Mouse (Mus musculus) layer of hippocampus, postnatal 14 days (tissue): ENCODE measurements around the gene Cdh12. TPM values are rescaled to one million over a fixed set of nuclear protein-coding genes. Genes with fewer than 3 reads are reported as not detected.
A peak's percentile ranks its signal among the peaks of the same experiment; 100 is the strongest.
"Not testable (repeated sequence)": the region's sequence is repeated elsewhere in the genome, so short reads cannot be mapped to it uniquely, and the experiment has no call there.

Experiments used
- DNase-seq, 2 experiments: peaks; one replicate each; pipeline ENCODE4 v3.0.0; 2021 to 2022; ENCODE audit warnings: low spot score in 2 of 2, mixed read lengths in 1 of 2
- total RNA-seq, 2 experiments: library from RNA; stranded (reverse); gene quantifications; 2 replicates each; pipeline ENCODE4 v1.2.3; 2021

Gene Cdh12
- total RNA-seq, 2 experiments from 2014 or later: 23.6 to 28.6 TPM

DNA sequence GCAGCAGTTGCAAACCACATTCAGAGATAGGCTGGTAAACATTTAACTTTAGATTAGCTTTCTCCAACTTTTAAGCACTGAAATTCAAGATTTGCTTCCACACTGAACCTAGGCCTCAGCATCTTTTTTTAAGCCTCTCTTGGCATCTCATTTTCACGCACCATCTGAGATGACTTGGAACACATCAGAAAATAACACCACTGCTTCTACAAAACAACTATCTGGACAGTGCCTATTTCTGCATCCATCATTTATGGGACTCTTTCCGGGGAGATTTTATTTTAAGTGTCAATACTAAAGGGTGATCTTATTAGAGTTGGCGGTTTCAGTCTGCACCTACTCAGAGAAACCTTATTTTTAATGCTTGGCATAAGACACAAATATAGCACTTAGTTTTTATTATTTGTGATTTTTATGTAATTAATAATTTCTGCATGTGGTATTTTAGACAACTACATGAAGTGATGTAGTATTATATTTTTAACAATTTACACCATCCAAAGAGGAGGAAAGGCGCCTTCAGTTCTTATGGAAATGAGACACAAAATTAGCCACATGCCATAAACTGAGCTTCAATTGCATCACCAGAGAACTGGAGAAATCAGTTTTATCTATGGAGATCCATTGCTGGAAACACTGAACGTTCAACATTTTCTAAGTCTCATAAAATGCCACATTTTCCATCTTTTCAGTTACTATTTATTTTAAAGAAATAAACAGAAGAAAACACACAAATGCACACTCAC is 906.5 kb downstream of the Cdh12 start:
- no peak for DNase-seq

DNA sequence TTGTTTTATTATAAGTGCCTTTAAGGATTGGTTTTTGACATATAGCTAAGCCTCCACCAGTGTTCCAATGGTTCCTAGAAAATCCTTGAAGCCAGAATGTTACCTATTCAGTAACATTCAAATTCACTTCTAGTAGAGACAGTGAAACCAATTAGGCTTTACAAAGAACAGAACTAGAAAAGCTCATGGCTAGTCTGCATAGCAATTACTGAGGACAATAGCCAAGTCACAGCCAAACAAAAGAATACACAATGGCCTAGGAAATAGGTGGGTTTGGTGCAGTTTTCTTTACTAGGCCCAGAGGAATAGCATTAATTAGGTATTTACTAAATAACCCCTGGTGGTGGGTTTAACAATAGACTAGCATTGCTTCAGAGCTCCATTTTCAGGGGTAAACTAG is 917.3 kb downstream of the Cdh12 start:
- no peak for DNase-seq

DNA sequence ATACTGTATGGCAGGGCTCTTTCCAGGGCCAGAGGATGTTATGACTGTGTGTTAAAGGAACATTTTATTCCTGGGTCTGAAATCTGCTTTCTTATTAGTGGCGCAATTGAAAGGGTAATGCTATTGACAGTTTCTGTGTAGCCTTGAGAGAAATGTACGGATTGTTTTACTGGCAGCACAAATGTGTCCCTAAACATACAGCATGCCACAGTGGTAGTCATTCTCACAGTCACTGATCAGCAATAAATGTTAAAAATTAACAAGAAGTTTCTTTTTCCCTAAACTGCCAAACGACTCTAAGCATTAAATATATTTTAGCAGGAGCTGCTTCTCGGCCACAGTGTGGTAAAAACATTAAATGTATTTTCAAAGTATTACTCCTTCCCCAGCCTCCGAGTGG is 926.4 kb downstream of the Cdh12 start:
- DNase-seq: no peak

DNA sequence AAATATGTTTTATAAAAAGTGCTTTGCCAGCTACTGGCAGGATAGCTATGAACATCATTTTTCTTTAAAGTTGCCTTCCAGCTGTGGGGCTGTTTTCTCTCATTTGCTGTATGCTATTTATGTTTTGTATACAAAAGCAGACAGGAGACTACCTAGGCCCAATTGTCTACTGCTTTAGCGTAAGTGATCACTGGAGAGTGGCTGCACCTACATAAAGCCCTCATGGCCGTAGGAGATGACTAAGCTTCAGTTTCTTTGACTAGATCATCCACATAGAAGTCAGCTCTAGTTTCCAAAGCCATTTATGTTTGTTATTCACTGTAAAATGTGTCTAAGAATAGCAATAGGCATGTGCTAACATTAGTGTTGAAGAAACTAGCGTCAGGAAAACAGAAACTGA is 926.8 kb downstream of the Cdh12 start:
- no peak for DNase-seq

DNA sequence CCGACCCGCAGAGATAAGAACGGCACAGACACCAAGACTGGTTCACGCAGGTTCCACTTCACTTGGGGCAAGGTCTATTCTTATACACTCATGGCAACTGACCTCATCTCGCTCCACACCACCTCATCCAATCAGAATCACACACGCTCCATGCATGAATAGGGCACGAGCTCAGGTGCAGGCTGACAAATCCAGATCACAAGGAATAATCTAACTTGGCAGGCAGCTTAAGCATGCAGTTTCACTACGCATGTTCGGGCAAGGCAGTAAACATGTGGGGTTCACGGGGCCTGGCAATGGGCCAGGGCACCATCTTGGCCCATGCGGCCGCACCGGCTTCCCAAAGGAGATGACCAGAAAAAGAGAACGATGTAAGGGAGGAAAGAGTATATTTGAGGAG is 942.4 kb downstream of the Cdh12 start:
- DNase-seq: not testable (repeated sequence)

DNA sequence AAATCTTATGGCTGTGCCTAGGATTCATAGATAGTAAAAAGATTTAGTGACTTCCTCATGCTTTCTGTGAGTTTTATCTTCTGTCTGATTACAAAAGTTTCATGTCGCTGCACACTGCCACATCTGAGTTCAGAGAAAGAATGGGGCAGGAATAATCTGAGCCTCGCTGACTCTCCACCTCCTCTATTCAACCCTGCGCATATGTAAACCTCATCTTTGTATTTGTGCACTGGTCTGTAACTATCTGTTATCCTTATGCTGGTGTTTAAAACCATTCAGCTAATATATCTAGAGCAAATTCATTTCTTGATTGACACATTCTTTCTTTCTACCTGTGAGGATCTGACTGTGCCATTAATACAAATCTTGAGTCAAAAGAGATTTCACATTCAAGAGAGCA is 944.0 kb downstream of the Cdh12 start:
- DNase-seq: no peak

DNA sequence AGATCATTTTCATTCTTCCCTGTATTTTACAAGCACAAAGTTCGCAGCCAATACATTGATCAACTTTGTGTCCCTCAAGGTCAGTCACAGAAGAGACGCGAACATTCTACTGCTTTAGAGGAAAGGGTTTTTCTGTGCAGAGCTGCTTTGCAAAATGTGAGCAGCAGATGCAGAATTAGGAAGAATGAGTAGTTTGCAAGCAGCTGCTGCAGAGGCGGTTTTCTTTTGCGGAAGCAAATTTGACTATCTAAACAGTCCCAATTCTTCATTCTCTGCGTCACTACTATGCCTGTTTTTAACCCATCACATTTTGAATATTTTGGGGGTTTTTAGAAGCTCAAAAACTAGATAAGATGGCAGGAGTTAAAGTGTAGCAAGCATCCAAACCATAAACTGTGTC is 956.1 kb downstream of the Cdh12 start:
- peak; percentile 22 to 52 for DNase-seq

DNA sequence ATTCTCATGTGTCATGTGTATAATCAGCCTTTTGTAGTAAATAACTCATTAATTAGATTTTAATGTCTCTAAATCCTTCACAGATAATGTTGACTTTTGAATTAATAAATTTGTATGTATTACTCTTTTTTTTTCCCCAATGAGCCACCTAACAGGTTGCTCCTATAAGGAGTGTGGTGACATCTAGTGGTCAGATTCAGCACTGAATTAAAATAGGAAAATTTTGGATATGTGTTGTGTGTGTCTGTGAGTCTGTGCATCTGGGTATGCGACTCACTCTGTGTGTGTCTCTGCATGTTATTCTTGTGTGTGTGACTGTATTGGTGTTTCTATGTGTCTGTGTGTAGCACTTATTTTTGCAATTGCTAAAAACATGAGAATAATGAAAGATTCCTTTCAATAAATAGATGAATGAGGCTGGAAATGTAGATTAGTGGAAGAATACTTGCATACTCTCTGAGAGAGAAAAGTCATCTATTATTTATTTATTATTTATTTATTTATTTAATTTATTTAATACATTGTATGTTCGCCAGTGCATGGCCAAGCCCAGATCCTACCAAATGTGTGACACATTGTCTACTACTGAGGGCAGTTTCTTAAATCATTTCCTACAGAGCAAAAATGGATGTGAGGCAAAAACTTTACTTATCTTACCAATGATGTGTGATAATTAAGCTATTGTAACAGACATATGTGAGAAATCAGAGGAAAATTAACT is 958.4 kb downstream of the Cdh12 start:
- DNase-seq: peak in 1 of 2 experiments; percentile 73

DNA sequence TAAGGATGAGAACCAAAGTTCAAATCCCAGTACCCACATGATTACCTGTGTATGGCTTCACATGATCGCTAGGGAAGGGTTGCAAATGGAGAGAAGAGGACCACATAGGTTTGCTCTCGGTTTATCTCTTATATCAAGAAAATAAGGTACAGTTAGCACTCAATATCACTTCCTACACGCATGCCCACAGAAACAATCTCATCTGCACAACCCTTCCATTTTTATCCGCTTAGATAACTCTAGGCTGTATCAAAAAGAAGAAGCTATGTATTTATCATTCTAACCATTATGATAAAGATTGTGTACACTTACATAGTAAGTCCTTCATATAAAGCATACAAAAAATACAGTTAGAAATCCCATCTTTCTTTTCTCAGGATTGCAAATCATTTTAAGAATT is 988.3 kb downstream of the Cdh12 start:
- DNase-seq: no peak

DNA sequence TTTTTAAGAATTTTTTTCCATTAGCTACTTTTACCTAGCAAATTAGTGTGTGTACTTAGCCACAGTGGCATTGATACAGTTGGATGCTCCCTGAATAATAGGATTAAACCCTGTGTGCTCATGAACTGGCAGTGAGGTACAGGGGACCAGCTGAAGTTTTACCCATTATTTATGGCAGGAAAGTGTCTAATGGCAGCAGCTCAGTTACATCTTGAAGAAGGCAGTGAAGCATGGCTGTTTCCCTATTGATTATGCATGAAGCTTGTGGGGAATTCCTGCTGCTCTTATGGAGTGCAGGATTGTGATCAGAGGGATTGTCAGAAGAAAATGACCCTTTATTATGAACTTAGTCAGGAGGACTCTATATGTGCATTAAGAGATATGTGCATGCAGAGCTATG is 988.9 kb downstream of the Cdh12 start:
- DNase-seq: no peak

DNA sequence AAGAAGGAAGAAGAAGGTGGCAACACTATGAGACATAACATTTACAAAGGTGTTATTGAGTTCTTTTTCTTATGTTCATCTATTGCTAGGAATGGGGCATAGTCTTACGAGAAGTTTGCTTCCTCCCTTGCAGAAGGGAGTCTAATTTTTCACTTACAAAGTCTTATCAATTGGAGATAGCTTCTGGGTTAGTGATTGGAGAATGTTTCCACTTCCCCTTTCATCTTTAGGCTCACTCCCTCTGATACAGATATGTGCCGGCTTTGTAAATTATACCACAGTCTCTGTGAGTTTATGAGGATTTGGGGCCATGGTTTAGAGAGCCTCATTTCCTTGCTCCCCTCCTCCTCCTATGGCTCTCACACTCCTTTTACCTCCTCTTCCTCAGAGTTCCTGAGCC is 1009.0 kb downstream of the Cdh12 start:
- no peak for DNase-seq

DNA sequence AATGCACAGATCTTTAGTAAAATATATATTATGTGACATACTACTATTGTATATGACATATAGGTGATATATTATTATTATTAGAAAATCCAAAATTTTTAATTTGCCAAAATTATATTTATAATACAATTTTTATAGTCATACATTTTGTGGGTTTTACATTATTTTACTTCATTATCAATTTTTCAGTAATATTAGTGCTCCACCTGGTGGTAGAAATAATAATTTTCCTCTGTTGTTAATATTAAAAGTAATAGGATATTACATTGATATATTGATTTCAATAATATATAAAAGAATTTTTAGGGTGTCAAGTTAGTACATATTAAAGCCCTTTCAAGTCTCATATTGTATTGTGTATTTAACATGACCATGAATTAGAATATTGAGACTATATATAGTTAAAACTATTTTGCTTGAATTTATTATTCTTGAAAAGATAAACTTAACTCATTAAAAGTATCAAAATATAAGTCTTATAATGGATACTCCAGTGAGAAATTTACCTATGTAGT is 1070.3 kb downstream of the Cdh12 start:
- DNase-seq: peak in 1 of 2 experiments; percentile 16

DNA sequence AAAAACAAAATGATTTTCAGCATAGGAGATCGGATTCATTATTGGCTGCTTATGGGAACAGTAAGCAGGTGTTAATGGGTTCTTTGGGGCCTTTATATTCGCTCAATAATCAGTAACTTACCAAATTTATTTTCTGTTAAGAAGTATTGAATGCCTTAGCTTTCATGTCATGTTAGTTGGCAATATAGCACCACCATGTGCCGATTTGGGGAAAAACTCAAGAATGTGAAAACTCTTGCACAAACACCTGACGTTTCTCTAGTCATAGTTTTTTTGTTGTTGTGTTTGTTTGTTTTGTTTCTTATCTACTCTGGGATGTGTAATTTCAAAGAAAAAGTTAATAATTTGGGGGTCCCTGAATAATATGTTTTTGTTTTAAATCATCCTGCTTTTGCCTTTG is 1081.7 kb downstream of the Cdh12 start:
- DNase-seq: peak in 1 of 2 experiments; percentile 22

DNA sequence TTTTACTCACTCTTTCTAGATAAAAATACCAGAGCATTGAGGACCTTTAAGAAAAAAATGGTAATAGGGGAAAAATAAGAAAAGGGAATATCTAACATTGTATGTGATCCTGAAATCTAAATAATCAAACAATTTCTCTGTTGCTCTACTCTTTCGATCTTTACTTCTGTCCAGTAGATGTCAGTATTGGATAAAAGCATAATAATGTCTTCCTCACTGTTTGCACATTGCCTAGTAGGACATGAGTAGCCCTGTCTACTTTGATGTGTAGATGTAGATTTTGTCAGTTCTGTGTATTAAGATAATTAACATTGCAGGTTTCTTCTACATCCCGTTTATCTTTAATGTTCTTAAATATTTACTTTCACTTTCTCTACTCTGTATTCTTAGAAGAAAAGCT is 1087.8 kb downstream of the Cdh12 start:
- peak in 1 of 2 experiments; percentile 32 for DNase-seq

DNA sequence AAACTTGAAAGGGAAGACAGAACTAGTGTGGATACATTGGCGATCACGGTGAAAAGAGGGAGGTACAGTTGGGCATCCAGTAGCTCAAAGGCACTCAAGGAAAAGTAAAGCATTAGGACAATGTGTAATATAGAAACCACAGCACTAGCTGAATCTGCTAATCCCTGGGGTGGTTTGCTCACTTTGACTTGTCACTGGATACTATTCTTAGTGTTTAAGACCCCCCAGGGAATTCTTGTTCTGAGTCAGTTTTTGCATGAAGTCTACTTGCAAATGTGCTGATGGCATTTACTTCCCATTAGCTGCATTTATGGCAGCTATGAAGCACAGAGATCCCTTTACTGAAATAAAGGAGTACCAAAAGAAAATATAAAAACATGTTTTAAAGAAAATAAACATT is 1095.7 kb downstream of the Cdh12 start:
- no peak for DNase-seq

DNA sequence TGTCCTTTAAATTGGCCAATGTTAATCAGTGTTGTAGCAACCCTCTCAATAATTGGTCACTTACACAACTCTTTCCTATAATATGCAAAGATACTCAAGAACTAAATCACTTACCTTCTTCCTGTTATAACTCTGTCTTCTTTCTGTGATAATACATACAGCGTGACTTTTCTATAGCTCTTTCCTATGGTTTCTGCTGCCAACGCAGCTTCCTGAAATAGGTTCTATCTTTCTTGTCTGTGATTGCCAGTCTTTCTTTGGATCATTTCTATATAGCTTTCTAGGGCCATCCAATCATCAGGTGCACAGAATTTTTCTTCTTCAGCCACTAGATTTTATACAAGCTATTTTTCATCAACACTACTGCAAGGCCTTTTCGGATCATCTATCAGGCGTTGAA is 1106.9 kb downstream of the Cdh12 start:
- no peak for DNase-seq

DNA sequence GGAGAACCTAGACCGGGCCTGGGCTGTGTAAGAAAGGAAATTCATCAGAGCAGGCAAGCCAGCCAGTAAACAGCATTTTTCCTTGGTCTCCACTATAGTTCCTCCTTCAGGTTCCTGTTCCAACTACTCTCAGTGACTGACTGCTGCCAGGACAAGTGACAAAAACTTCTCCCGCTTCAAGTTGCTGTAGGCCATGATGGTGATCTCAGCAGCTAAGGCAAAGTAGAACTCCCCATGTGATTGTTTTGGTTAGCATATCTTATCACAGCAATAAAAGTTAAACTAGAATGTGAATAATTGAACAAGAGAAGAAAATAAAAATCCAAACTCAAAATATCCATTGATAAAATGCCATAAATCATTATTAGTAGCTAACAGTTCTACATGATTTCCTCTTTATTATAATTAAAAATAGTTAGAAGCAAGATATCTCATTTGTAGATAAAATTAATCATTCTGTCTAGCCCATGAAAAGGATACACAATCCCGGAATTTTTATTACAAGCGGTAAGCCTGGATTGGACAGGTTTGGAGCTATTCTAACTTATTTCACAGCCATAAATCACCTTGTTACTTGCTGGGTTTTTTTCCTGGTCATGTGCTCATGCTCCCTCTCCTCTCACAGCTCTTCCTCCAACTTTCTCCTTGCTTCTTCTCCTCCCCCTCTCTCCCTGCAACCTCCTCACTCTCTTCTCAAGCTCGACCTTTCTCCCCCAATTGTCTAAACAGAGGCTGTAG is 1117.4 kb downstream of the Cdh12 start:
- no peak for DNase-seq

DNA sequence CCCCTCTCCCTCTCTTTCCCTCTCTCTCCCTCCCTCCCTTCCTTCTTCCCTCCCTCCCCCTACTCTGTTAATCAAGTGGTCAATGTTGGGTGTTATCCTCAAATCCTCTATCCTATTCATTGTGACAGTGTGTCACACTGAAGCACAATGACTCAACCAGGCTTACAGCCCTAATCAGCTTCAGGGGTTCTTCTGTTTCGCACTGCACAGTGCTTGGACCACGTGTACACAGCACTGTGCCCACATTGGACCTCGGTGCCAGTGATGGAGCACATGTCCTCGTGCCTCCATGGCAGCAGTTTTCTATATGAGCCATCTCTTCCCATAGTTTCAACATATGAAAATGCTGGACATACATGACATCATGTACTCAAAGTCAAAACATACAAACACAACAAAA is 1155.4 kb downstream of the Cdh12 start:
- DNase-seq: no peak
